Mouse (Mus musculus) lung, postnatal 0 days (tissue): Measurements from ENCODE around the gene Lhpp.
A peak's percentile ranks its signal among the peaks of the same experiment; 100 is the strongest.

ENCODE experiments used
- CTCF ChIP-seq: IDR thresholded peaks from 2 replicates; pipeline ENCODE4 v1.5.1; 2016; ENCODE audit warnings: antibody characterized with exemption, mild to moderate bottlenecking
- EP300 ChIP-seq: IDR thresholded peaks from 2 replicates; pipeline ENCODE4 v1.6.1; 2016; ENCODE audit warnings: antibody characterized with exemption, mild to moderate bottlenecking, control low read depth

DNA sequence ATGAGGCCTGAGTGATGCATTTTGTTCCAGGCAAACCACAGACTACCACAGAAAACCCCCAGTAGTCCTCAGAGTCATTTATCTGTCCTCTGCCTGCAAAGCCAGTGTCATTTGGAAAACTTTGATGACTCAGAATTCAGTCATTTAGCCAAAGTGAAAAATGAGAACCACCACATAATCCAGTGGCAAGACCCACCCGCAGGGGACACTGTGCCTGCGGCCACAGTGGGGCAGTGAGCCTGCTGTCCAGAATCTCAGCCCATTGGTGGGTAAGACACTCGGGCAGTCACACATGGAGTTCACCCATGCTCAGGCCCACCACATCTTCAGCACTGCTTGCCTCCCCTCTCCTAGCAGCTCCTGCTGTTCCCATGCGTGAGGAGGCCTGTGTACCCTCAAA is 109.1 kb downstream of the Lhpp start:
- TF ChIP-seq CTCF (0 out of 2 replicates have a peak, but pooled peaks have one; percentile 3), EP300 (no peak)
